Mouse (Mus musculus): ENCODE results near the gene Srrm1.
"Not testable (repeated sequence)": the region's sequence is repeated elsewhere in the genome, so short reads cannot be mapped to it uniquely, and the experiment has no call there.

Gene Srrm1

DNA sequence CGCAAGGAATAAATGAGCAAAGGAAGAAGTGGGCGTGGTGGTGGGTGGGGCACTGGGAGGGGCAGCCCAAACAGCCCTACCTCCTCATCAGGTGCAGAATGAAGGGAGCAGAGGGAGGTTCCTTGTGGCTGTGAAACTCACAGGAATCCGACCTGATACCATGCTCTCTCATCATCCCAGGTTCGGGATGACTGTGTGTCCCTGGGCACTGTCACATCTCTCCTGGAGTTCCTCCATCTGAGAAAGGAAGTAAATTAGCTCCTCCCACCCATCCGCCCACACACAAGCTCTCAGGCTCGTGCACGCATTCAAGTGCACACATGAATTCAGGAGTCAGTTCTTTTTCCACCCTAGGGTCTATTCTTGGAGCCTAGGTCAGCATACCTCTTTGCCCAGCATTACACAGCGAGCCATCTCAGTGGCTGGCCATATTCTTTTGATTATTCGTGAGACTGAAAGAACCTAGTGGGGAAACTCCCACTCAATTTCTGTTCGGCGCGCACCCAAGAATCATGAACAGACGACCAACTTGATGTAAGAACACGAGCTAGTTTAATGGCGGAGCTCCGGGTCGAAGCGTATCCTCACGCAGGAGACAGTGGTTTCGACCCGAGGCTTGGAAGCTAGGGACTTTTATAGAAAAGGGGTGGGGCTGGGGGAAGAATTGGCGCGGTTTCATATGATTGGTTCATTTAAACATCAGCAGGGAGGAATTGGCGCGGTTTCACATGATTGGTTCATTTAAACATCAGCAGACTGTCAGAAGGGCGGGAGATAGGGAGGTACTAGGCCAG lies 52.7 kb downstream of the Srrm1 start:
- no peak for DNase-seq (ENCODE audit: low spot score)

DNA sequence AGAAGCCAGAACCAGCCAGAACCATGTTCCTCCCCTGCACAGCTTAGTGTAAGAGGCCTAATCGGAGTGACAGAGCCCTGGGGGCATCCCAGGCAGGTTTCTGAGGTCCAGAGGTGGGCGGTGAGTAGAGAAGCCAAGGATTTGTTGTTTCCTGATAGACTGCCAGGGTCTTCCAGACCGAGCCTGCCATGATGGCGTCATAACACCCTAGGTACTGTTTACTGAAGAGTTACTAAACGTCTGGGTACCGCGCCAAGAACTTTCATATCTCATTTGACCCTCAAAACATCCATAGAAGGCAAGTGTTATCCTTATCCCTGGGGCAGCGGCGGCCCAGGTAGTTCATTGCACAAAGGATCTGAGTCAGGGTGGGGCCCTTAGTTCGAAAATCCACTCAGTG lies 54.4 kb downstream of the Srrm1 start:
- no peak for DNase-seq (ENCODE audit: low spot score)

DNA sequence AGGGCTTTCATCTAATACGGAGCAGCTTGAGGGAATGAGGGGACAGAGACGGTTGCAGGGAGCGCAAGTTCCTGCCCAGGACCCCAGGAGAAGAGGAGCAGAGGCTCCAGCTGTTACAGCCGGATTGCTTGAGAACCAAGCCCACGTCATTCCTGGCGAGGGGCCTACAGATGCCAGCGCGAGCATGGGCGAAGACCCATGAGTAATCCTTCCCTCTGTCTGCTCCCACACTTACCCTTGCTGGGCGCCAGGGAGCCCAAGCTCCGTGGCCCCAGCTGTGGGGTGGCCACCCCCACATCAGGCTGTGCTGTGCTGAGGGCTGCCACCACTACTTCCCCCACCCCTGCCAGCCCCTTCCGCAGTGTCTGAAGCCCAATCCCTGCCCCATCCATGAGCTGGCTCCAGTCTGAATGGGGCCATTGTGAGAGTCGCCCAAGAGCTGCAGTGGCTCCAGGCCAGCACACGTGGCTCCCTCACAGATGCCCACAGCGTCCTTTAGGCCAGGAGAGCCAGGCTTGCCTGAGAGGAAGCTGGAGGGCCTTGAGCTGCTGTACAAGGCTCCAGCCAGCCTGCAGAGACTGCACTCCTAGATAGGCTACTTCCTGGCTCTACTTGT lies 55.1 kb downstream of the Srrm1 start:
- DNase-seq (ENCODE audit: low spot score), result no peak

DNA sequence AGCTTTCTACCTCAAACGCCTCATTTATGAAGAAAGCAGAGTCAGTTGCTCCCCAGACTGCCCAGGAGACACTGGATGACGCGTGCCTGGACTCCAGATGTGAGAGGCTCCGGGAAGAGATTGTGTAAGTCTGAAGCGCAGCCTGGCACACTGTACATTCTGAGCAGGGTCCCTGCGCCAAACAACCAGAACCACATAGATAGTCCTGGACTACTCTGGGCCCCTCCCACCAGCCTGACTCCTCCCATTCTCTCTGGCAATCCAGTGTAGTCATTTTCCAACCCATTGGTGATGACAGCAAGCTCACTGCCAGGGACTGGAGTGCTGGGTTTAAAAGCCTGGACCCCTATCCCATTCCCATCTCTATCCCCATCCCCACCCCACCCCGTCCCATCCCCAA lies 56.0 kb downstream of the Srrm1 start:
- no peak for DNase-seq (ENCODE audit: low spot score)

DNA sequence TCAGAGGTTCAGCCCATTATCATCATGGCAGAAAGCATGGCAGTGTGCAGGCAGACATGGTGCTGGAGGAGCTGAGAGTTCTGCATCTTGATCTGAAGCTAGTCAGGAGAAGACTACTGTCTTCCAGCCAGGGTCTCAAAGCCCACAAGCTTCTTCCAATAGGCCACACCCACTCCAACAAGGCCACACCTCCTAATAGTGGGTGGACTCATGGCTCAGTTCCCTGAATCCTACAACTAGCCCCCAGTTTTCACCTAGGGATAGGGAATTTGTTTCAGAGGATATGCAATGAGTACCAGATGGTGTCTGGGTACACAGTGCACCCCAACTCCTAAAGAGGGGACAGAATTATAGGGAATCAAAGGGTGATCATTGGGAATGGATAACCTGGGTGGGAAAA lies 56.6 kb downstream of the Srrm1 start:
- no peak for DNase-seq (ENCODE audit: low spot score)

DNA sequence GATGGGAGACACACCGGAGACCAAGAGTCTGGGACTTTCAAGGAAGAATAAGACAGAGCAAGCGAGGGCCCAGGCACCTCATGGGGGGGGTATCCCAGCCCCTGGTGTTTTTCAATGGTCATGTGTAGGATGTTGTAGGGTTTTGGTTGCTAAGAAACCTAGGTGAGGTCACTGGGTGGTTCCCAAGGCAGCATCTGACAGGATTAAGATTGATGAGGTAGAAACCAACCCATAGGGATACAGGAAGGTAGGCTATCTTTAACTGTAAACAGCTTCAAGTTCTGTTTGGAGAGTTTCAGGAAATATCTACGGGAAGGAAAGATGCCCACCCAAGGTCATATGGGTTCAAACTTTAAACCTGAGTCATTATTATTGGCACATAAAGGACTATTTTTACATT lies 59.3 kb downstream of the Srrm1 start:
- no peak for DNase-seq (ENCODE audit: low spot score)

DNA sequence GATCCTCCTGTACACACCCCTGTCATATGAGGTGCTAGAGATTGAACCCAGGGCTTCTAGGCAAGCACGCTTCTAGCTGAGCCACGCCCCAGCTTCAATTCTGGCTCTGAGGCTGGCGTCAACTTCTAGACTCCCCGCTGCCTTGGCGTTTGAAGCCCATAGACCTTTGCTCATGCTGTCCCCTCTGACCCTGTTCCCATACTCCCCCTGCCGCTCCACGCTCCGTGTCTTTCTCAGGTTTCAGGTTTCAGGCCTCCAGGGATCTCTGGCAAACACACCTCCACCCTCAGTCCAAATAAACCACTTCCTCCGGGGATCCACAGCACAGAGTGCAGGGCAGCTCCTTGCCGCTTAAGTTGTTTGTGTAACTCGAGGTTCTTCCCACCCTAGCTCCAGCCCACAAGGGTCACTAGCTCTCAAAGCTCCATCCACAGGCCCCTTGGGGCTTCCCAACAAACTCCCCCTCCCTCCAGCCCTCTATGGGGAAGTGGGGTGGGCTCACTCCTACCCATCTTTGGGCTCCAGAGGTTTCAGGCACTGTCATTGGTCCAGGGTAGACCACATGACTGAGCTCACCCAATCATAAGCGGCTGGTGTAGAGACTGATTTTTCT lies 60.5 kb downstream of the Srrm1 start:
- peak; percentile 87 for DNase-seq (ENCODE audit: low spot score)

DNA sequence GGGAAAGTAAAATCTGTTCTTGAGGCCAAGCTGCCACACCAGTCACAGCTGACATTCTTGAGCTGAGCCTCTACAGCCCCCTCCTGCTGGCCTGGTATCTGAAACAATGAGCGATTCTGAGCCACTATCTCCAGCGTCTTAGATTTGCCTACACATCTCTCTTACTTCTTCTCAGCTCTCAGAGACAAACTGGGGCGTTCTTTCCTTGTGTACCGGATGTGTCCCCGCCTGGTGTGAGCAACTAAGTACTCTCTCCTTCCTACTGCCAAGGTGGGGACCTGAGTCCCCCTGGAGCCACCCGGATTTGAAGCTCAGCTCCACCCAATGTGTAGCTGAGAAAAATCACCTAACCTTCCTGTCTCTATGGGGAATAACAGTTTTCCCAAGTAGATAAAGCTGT lies 61.3 kb downstream of the Srrm1 start:
- no peak for DNase-seq (ENCODE audit: low spot score)

DNA sequence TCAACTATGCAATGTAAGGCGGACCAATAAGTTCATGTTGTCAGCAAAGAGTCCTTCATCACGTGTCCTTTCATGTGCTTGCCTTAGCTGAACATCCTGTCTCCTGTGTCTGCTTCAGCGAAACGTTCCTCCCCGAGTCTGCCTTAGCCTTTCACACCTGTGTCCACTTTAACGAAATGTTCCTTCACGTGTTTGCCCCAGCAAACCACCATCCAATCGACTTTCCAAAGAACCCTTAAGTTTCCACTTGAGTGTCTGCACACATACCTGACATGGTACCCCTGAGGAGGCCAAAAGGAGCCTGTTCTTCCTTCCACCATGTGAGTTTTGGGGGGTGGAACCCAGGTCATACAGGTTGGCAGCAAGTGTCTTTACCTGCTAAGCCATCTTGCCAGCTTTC lies 61.9 kb downstream of the Srrm1 start:
- DNase-seq (ENCODE audit: low spot score), result no peak

DNA sequence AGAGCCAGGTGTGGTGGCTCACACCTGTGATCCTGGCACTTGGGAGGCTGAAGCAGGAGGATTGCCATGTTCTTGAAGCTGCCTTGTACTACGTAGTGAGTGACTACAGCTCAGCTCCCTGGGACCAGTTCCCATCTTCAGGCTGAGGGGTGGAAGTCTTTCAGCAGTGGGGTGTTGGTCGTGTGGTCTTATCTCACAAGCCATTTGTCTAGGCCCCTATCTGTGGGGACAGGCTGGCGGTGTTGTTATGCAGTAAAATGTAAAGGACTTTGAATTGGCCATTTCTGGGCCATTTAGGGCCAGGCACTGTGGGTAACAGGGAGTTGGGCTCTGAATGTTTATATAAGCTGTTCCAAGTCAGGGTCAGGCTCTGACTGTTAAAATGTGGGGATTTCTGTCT lies 65.1 kb downstream of the Srrm1 start:
- no peak for DNase-seq (ENCODE audit: low spot score)

DNA sequence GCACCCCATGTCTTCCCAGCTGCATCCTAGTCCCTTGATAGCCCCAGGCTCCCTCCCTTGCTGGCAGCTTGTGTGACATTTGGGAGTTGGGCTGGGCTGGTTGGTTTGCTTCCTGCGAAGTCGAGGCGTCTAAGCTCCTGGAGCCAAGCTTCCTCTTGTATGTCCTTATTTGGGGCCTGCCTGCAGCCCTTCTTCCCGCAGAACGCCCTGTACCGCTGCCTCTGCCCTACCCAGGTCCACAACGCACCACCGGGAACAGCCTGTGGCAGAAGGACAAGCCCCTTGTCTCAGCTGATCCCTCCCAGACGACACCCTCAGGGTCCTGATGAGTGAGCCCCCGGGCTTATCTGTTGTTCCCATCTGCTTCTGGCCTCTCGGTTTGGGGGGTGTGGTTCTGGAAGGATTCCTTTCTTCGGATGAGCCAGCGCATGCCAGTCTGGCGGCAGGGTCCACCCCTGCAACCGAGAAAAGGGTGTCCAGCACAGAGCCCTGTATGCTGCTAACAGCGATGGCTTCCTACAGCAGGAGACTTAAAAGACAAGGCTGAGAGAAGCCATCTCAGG lies 66.2 kb downstream of the Srrm1 start:
- DNase-seq (ENCODE audit: low spot score), result no peak

DNA sequence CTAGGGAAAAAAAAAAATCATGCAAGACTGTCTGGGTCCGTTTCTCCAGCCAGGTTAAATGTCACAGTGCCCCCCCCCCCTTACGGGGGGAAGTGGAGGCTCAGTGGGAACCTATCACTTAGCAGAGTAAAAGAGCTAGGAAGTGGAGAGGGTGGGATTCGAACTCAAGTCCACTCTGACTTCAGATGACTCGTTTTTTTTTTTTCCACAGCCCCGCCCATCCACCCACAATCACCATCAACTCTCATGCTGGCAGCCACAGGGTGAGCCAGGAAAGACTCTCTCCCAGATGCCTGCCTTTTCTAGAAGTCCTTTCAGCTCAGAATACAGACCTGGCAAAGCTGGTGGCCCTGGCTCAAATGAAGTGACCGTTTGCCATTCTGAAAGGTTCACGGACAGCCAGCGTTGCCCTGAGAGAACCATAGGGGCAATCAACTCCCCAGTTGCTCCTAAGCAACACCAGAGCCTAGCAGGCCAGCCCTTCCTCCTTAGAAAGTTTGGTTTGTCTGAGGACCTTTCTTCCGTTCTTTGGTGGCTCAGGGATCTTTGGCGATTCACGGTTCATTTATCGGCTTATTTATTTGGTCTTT lies 67.0 kb downstream of the Srrm1 start:
- DNase-seq (ENCODE audit: low spot score), result no peak

DNA sequence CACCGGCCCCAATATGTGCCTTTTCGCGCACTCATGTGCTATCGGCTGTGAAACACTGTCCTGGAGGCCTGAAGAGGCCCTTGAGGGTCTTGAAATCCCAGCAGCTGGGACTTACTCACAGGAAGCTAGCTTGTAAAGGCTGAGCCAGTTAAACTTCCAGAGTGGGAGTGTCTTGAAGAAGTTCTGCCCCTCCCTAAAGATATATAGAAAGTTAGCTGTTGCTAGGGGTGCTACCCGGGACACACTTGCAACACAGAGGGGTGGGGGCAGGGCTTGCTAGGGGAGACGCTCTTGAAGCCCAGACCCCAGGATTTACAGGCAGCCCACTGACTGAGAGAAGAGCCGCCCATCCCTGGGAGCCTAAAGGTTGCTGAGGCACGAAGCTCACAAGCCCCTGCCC lies 67.7 kb downstream of the Srrm1 start:
- DNase-seq (ENCODE audit: low spot score), result no peak

DNA sequence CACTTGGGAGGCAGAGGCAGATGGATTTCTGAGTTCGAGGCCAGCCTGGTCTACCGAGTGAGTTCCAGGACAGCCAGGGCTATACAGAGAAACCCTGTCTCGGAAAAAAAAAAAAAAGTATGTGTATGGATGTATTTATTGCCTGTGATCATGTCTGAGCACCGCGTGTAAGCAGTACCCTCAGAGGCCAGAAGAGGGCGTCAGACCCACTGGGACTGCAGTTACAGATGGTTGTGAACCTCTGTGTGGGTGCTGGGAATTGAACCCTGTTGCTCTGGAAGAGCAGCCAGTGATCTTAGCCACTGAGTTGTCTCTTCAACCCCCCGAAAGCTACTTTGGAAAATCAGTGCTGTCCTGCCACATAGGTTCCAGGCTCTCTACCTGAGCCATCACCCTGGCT lies 69.2 kb downstream of the Srrm1 start:
- DNase-seq (ENCODE audit: low spot score), result no peak

DNA sequence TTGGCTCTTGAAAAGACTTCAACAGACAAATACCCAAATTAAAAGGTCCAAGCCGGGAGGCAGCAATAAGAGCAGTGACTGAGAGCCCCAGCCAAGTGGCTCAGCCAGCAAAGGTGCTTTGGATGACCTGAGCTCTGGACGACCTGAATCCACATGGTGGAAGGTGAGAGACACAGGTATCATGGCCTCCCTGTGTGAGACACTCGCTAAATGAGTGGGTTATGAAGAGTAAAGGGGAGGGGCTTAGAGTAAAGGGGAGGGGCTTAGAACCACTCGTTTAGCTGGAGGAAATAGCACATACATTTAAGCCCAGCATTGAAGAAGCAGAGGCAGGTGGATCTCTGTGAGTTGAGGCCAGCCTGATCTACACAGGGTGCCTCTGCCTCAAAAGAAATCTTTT lies 69.7 kb downstream of the Srrm1 start:
- DNase-seq (ENCODE audit: low spot score), result no peak

DNA sequence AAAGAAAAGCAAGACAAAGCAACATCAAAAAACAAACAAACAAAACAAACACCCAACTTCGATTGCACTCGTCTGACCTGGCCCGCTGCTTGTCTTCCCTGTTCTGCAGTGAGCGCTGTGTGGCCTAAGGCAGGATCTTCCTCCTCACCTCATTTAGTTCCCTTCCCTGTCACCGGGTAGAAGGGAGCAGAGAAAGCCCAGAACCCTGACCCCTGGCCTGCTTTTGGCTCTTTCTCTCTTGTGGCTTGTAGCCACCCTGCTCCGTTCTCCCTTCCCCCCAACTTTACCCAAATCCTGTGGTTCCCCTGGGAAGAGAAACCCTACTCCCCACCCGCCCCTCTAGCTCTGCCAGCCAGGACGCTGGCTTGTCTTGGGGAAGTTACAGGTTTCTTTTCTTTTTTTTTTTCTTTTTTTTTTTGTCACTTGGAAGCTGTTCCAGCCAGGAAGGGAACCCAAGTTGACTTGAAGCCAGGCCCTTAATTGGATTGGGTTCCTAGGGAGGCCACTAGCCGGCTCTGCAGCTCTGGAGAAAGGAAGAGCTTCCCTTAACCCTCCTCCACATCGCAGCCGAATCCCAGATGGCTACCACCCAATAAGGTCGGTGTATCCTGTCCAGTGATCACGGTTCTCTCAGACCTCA lies 70.3 kb downstream of the Srrm1 start:
- DNase-seq (ENCODE audit: low spot score), result no peak

DNA sequence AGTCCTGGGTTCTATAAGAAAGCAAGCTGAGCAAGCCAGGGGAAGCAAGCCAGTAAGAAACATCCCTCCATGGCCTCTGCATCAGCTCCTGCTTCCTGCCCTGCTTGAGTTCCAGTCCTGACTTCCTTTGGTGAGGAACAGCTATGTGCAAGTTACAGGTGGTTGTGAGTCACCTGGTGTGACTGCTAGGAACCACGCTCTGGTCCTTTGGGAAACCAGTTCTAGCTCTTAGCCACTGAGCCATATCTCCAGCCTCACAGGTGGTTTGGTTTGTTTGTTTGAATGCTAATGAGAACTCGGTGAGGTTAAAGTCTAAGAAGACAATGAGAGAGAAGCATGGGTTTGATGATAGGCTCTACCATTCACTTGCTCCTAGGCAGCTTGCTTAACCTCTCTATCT lies 73.1 kb downstream of the Srrm1 start:
- not testable (repeated sequence) for DNase-seq (ENCODE audit: low spot score)

DNA sequence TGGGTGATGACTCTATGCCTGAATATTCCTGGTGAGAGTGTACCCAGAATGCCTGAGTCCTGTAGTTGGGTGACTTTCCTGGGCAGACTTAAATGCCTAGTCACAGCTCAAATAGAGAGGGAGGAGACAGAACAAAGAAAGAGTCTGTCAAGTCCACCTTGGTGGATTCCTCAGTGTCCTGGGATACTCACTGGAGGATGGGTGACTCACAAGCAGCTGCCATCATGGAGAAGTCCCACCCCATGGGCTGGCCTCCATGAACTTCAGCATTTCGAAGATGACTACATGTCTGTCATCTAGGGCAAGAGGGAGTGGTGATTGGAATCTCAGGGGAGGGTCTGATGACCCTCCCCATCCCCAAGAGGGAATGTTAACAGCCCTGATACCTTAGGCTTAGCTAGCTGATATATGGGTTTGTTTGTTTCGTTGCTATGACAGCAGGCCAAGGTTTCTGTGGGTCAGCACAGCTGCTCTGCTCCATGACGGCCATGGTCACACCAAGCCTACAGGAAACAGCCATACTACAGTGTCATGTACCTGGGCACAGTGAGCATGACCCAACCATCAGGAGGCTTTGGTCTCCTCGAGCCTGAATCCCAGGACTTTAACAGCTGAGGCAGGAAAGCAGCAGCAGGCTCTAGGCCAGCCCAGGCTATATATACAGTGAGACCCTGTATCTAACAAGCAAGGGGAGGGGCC lies 76.3 kb downstream of the Srrm1 start:
- no peak for DNase-seq (ENCODE audit: low spot score)

DNA sequence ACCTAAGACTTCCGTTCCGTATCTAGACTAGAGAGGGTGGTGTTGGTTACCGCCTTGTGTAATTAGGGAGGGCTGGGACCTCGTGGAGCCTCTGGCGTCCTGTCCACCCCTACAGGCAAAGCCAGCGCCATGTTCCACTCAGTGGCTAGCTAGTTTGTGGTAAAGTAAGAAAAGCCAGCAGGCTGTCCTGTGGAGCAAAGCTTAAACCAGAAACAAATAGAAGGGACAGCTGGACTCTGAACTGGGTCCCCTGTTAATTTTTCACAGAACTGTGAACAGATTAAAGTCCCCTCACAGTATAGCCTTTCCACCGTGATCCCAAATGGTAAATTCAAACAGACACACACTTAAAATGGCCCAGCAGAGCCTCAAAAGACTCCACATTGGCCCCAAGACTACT lies 78.4 kb downstream of the Srrm1 start:
- no peak for DNase-seq (ENCODE audit: low spot score)

DNA sequence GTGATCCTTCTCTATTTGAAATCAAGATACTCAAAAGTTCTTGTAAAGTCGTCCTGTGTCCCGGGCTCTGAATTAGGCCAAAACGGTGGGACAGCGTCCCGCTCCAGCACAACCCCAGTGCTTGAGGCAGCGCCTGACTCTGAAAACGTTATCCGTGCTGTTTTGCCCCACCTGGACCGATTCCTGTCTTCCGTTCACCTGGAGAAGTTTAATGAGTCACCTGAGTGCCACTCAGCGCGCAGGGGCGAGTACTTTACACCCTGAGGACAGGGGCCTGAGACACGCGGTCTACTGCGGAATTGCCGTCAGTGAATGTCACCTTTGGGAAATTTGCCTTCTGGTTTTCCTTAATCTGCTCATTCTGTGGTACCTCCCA lies 79.8 kb downstream of the Srrm1 start:
- no peak for DNase-seq (ENCODE audit: low spot score)

DNA sequence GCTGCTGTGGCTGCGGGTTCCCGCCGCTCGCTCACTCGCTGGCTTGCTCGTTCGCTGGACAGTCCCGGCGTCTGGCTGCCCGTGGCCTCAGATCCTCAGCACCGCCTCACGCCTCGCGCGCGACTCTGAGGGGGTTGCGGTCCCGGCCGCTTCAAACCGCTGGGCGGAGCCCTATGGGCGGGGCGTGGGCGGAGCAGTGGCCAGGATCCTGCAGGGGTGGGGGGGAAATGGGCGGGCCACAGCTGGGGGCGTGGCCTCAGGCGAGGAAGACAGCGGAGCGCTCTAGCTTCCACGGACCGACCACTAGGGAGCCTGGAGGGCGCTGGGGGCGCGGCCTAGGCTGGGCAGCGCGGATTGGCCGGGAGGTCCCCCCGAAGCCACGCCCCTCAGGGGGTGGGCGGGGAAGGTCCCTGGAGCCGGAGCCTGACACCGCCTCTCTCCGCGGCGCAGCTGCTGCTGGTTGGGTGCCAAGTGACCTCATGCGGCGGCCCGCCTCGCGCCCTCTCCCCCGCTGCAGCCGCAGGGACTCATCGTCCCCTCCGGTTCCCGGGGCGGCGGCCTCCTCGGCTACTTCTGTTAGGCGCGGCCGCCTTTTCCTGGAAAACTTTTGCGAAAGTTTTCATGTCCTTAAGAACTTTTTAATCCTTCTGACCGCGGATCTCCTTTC lies 80.3 kb downstream of the Srrm1 start, which contains the start of gene Clic4:
Gene Clic4 (minus strand): TSS at position 175 of the 667 bp plus-strand sequence.
- DNase-seq (ENCODE audit: low spot score), result peak; percentile 99

Measured in embryo, embryonic 10 days (tissue).